Mouse (Mus musculus): ENCODE results near the gene Map3k3. TPM values are rescaled to one million over a fixed set of nuclear protein-coding genes. Genes with fewer than 3 reads are reported as not detected.

Gene Map3k3
- total and polyA plus RNA-seq, 3 experiments = 28.8 to 34.1 (median 32.3) TPM

GRCm38 (mm10) chr11:106154091-106154490 lies 69.7 kb downstream of the Map3k3 start:
- in situ Hi-C loops (cut with MboI; ENCODE audit: low pct_ligation_motif_present, low pct_unique_long_range_greater_than_20kb, low sequenced_read_pairs) = no loop called here
- Histone ChIP-seq H3K9ac (ENCODE audit: insufficient read depth, low read depth) (no peak overlapping the region), H3K36me3 (replicated peaks in 1 of 2; ENCODE audit: control insufficient read depth in 1 of 2, insufficient read depth in 1 of 2, low read length in 1 of 2) (peaks cover 86 to 98% of the 10 kb centered on the region in 2 experiments), H3K79me2 (replicated peaks; ENCODE audit: control insufficient read depth, extremely low read depth, insufficient read depth, poor library complexity, severe bottlenecking) (peaks cover 27% of the 10 kb centered on the region), H3K4me3 (replicated peaks in 1 of 3; ENCODE audit: low read depth in 2 of 3, low read length in 2 of 3, poor library complexity in 1 of 3) (no peak overlapping the region), H3K4me2 (ENCODE audit: insufficient read depth, low read depth, poor library complexity, severe bottlenecking) (no peak overlapping the region), H3K9me3 (replicated peaks; ENCODE audit: low read length) (no peaks in the 10 kb centered on the region), H3K4me1 (ENCODE audit: control insufficient read depth in 1 of 2, insufficient read depth in 2 of 2) (peaks cover 23 to 48% of the 10 kb centered on the region in 2 experiments), H3K27ac (ENCODE audit: insufficient read depth, low read depth) (peak overlapping the region; percentile 29; the same call in 1 of the 2 replicates), H3K27me3 (replicated peaks) (no peaks in the 10 kb centered on the region)
- TF ChIP-seq POLR2AphosphoS2 (IDR thresholded peaks at IDR 0.05; ENCODE audit: low read depth, low read length) (no peak; the same call in 1 of the 2 replicates), KAT2A (IDR thresholded peaks at IDR 0.05; ENCODE audit: insufficient replicate concordance, low read length) (no peak), UBTF (IDR thresholded peaks at IDR 0.05; ENCODE audit: low read depth, low read length) (no peak), CHD2 (IDR thresholded peaks at IDR 0.05; ENCODE audit: low read length) (no peak), ZKSCAN1 (IDR thresholded peaks at IDR 0.05; ENCODE audit: borderline replicate concordance, low read depth, low read length) (no peak), RAD21 (IDR thresholded peaks at IDR 0.05; ENCODE audit: low read depth, low read length) (no peak), NRF1 (IDR thresholded peaks at IDR 0.05; ENCODE audit: low read depth, low read length) (no peak), IRF4 (IDR thresholded peaks at IDR 0.05; ENCODE audit: low read depth, low read length) (no peak), CHD1 (IDR thresholded peaks at IDR 0.05; ENCODE audit: low read depth, low read length) (no peak), GABPA (IDR thresholded peaks at IDR 0.05; ENCODE audit: insufficient replicate concordance, low read depth, low read length) (no peak), SIN3A (IDR thresholded peaks at IDR 0.05; ENCODE audit: low read length) (no peak), RCOR1 (conservative IDR thresholded peaks at IDR 0.05; ENCODE audit: low read depth, low read length) (no peak), HCFC1 (IDR thresholded peaks at IDR 0.05; ENCODE audit: low read depth, low read length) (no peak), JUND (conservative IDR thresholded peaks at IDR 0.05; ENCODE audit: low read depth, low read length) (no peak), ELF1 (IDR thresholded peaks at IDR 0.05; ENCODE audit: low read depth, low read length) (no peak)
- dilution Hi-C loops (cut with MboI; ENCODE audit: extremely low pct_ligation_motif_present, extremely low pct_unique_long_range_greater_than_20kb, low sequenced_read_pairs) = no loop called here
- no peak for DNase-seq (ENCODE audit: extremely low read depth)

- H3K27me3 ChIP-seq (replicated peaks) = no peaks in the 10 kb centered on the region
- in situ Hi-C loops (cut with MboI; ENCODE audit: low pct_ligation_motif_present, low pct_unique_long_range_greater_than_20kb, low sequenced_read_pairs) (no loop called here), dilution Hi-C loops (cut with MboI; ENCODE audit: extremely low pct_ligation_motif_present, extremely low pct_unique_long_range_greater_than_20kb, low sequenced_read_pairs) (no loop called here)
- no peak for DNase-seq (ENCODE audit: extremely low read depth)
- H3K4me1 ChIP-seq (ENCODE audit: control insufficient read depth in 1 of 2, insufficient read depth in 2 of 2) = peaks cover 23 to 48% of the 10 kb centered on the region in 2 experiments
- H3K4me2 ChIP-seq (ENCODE audit: insufficient read depth, low read depth, poor library complexity, severe bottlenecking) = no peak overlapping the region
- no peaks in the 10 kb centered on the region for H3K9me3 ChIP-seq (replicated peaks; ENCODE audit: low read length)
- peaks cover 29% of the 10 kb centered on the region for H3K79me2 ChIP-seq (replicated peaks; ENCODE audit: control insufficient read depth, extremely low read depth, insufficient read depth, poor library complexity, severe bottlenecking)
- H3K9ac ChIP-seq (ENCODE audit: insufficient read depth, low read depth) = no peak overlapping the region
- peak overlapping the region; percentile 10 for H3K27ac ChIP-seq (ENCODE audit: insufficient read depth, low read depth)
- H3K36me3 ChIP-seq (replicated peaks in 1 of 2; ENCODE audit: control insufficient read depth in 1 of 2, insufficient read depth in 1 of 2, low read length in 1 of 2) = peaks cover 79 to 91% of the 10 kb centered on the region in 2 experiments
- H3K4me3 ChIP-seq (replicated peaks in 1 of 3; ENCODE audit: low read depth in 2 of 3, low read length in 2 of 3, poor library complexity in 1 of 3) = no peak overlapping the region
- TF ChIP-seq SIN3A (IDR thresholded peaks at IDR 0.05; ENCODE audit: low read length) = no peak
- TF ChIP-seq NRF1 (IDR thresholded peaks at IDR 0.05; ENCODE audit: low read depth, low read length) = no peak
- TF ChIP-seq ETS1 (conservative IDR thresholded peaks at IDR 0.05; ENCODE audit: low read depth, low read length) = no peak
- TF ChIP-seq POLR2AphosphoS2 (IDR thresholded peaks at IDR 0.05; ENCODE audit: low read depth, low read length) = peak; percentile 10; the same call in 1 of the 2 replicates
- no peak for TF ChIP-seq CTCF (conservative IDR thresholded peaks at IDR 0.05 in 1 of 2, IDR thresholded peaks at IDR 0.05 in 1 of 2; ENCODE audit: low read depth in 2 of 2, low read length in 2 of 2)
- TF ChIP-seq CHD2 (IDR thresholded peaks at IDR 0.05; ENCODE audit: low read length) = 0 out of 2 replicates have a peak, but pooled peaks have one; percentile 38
- TF ChIP-seq MEF2A (IDR thresholded peaks at IDR 0.05; ENCODE audit: borderline replicate concordance, low read depth, low read length) = no peak
- no peak for TF ChIP-seq MAZ (IDR thresholded peaks at IDR 0.05; ENCODE audit: low read depth, low read length)
Measured at GRCm38 (mm10) chr11:106154770-106155169, 70.4 kb downstream of the Map3k3 start.
